Mouse (Mus musculus) heart, adult 8-10 months (tissue): ENCODE results near the gene Pithd1. TPM values are rescaled to one million over a fixed set of nuclear protein-coding genes. Genes with fewer than 3 reads are reported as not detected.
"Not testable (repeated sequence)": the region's sequence is repeated elsewhere in the genome, so short reads cannot be mapped to it uniquely, and the experiment has no call there.

Experiments
- DNase-seq: peaks from one replicate; pipeline ENCODE4 v3.0.0; 2022; ENCODE audit warnings: low spot score
- total RNA-seq, 4 experiments: library from RNA; stranded (reverse); gene quantifications; 2 replicates each; pipeline ENCODE4 v1.2.4; 2022

Pithd1 gene
- total RNA-seq, 4 experiments from 2014 or later: 20.8 to 23.4 (median 21.6) TPM

DNA sequence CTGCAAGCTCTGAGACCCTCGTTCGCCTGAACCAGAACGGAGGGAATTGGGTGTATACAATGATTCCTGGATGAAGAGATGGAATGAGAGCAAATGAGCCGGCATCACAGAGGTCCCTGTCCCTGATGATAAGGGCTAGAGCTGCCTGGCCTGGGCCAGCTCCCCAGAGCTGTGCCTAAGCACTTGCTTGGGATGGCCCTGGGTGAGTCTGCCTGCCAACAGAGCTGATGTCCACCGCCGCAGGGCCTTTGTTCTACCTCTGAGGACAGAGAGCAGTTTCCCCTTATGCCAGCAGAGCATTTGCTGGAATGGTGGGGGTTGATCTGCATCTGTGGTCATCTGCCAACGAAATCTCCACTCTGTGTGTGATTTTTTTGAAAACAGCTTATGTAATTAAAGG is 24.9 kb downstream of the Pithd1 start:
- DNase-seq: no peak

DNA sequence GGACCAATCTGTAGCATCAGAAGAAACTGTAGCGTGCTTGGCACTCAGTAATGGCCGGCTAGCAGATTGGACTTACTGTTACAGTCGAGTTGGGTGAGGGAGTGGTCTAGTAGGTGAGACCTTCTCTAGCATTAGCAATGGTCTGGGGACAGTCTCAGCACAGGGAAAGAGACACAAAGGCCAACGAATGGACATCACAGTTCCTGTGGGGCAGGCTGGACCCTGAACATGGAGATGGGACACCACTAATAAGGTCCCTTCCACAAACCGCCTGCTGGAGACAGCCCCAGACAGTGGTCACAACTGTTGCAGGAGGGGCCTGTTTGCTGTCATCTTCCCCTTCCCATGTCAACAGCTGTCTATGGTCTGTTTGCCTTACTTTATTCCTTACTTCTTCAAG is 25.4 kb downstream of the Pithd1 start:
- no peak for DNase-seq

DNA sequence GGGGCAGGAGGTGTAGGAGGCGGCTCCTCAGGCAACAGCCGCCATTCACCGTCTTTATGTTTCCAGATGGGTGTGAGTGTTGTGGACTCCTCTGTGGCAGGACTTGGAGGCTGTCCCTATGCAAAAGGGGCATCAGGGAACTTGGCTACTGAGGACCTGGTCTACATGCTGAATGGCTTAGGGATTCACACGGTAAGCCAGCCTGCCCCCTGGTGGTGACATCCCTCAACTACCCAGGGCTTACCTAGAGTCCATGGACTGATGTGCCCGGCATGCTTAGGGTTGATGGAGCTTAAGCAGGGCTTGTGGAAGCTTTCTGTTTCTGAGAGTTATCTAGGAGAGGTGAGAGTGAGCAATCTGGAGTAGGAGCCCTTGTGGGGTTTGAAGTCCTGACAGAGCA is 26.3 kb downstream of the Pithd1 start:
- DNase-seq: peak; percentile 77

DNA sequence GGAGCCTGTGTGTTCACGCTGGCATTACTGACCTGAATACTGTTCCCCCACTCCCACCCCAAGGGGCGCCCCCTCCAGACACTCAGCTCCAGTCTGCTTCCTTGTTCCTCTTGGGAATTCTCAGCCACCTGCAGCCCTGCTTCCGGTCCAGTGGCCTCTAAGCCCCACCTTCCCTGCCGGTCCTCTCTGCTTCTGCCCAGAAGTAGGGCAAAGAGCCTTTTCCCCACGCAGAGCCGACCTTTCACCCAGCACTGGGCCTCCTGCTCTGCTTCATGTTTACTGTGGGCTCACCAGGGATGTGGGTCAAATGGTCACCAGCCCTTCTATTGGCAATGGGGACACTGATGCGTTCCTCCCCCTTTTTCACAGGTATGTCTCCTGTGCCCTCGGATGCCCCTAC is 28.7 kb downstream of the Pithd1 start:
- DNase-seq: no peak

DNA sequence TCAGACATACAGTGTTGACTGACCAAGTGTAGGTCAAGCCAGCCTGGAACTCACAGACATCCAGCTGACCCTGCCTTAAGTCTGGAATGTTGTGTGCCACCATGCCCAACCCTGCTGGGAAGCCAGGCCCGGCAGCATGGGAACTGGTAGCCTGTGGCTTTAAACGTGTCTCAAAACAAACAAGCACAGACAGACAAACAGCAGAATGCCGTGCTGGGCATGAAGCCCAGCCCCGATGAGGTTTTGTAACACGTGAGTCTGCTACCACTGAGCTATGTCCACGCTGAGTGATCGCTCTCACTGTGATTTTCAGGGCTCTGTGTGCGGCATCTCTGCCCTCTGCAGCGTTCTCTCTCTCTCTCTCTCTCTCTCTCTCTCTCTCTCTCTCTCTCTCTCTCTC is 31.2 kb downstream of the Pithd1 start:
- no peak for DNase-seq

DNA sequence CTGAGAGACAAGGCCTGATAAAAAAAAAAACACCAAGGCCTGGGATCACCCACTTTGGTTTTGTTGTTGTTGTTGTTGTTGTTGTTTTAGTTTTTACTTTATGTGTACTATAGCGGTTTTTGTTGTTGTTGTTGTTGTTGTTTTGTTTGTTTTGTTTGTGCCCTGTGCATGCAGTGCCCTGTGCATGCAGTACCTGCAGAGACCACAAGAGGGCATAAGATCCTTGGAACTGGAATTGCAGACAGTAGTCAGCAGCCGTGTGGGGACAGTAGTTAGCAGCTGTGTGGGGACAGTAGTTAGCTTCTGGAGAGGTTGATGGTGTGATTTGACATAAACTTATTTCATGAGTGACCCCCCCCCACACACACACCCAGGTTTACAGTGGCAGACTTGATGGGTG is 32.8 kb downstream of the Pithd1 start:
- DNase-seq: peak; percentile 71

DNA sequence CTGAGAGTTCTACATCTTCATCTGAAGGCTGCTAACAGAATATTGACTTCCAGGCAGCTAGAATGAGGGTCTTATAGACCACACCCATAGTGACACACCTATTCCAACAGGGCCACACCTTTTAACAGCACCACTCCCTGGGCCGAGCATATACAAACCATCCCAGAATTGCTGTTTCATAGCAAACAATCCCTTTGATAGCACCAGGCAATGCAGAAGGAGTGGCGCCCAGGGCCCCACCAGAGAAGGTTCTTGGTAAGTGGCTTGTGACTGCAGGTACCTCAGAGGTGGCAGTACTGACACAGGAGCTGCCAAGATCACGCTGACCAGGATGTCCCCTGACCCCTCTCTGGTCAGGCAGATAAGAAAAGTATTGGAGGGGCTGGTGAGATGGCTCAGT is 33.9 kb downstream of the Pithd1 start:
- DNase-seq: no peak

DNA sequence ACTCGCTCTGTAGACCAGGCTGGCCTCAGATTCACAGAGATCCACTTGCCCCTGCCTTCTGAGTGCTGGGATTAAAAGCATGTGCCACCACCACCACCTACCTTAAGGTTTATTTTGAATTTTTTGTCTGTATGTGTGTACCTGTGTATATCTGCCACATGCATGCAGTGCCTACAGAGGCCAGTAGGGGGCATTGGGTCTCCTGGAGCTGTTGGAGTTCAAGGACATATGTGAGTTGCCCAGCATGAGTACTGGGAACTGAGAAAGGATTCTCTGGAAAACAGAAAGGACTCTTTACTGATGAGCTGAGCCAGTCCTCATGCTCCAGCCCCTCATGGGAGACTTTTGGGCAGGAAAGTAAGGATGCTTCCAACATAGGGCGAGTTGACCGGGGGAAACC is 35.6 kb downstream of the Pithd1 start:
- DNase-seq: no peak

DNA sequence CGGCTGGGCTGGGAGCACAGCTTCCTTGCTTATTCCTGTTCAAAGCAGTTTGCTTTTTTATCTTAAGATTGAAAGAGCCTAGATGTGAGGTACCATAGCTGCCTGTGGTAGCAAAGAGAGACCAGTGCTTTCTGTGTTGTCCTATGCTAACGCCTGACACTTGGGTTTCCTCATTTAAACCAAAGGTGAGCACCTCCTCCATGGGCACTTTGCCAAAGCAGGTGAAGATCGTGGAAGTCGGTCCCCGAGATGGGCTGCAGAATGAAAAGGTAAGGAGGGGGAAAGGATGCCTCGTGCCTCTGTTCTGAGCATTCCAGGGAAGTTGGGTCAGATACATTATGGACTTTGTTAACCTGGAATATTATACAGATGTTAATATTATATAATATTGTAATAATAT is 36.7 kb downstream of the Pithd1 start:
- no peak for DNase-seq

DNA sequence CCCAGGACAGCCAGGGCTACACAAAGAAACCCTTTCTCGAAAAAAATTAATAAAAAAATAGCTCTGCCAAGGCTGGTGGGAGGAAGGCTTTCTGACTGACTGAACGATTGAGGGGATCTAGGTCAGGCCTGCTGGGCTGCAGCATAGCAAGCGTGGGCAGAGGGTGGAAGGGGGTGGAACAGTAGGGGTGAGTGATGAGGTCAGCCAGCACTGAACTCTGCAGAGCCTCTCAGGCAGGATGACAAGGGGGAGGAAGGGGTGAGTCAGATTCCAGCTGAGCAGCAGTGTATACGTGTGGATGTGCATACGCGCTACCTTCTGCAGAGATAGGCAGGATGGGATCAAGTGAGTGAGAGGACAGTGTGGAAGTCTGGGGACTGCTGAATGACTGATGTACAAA is 37.2 kb downstream of the Pithd1 start:
- DNase-seq: no peak

DNA sequence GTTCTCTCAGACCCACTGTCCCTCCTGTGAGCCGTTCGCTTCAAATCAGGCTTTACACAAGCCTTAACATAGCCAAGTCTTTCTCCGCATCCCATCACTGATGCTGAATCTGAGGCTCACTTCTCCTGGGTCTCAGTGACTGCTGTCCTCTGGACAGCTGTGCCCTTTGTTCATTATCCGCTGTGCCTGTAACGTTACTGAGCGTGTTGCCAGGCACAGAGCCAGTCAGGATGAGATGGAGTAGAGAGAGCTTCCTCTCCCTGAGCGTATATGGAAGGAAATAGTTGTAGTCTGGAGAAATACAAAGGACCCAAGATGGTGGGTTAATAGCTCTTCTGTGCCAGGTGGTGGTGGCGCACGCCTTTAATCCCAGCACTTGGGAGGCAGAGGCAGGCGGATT is 37.6 kb downstream of the Pithd1 start:
- DNase-seq: peak; percentile 49

DNA sequence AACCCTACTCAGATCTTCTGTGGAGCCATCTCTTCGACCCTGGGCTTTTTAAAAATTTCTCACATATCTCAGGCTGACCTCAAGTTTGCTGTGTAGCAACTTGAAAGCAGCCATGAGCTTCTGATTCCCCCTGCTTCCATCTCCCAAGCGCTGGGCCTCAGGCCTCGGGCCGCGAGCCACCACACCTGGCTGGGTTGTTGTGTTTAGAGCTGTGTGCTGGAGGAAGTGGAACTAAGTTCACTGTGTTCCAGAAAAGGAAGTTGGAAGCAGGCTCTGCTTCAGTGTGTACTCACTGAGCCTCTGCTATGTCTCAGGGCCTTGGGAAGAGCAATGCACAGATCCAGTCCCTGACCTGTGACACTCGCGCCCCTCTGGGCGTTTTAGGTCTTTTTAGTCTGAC is 38.9 kb downstream of the Pithd1 start:
- DNase-seq: peak; percentile 51

DNA sequence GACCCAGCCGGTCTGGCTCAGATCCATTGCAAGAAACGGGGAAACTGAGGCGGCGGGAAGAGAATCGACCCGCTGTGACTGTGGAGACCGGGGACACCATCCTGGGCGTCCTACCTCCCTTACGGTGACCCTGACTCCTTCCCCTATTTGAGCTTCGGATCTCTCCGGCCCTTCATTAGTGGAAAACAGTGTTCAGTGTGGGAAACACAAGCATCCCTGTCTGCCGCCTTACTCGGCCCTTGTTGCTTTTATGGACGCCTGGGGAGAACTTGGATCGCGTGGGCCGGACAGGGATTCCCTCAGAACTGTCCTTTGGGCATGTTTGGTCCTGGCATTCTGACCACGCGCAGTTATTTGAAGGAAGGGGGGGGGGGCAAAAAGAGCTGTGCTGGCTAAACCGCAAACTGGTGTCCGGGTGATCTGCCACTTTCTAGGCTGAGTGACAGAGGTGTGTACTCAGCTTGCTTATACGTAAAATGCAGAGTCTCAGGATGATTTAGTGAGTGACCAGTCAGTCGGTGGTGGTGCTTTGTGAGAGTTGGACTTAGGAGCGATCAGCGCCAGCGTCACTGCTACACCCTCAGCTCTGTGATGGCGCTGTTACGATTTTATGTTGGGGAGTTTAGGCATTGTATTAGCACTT is 40.3 kb downstream of the Pithd1 start:
- DNase-seq: no peak

DNA sequence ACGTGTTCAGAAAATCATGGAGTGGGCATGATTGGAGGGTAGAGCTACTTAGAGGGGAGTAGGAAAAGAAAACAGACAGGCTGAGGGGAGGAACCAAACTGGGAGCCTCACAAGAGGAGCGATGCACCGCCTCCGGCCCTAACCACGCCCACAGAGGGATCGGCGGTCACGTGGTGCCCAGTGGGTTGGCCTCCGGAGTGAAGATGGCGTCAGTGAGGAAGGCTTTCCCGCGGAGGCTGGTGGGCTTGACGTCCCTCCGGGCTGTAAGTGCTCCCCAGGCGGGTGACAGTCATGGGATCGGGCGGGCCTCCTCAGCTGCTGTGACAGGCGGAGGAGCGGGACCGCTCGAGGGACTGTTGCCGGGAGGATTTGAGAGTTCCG is 40.8 kb downstream of the Pithd1 start, which contains the start of gene Hmgcl:
Hmgcl (plus strand) TSS at position 171 of the 381 bp plus-strand sequence.
- peak; percentile 97 for DNase-seq

DNA sequence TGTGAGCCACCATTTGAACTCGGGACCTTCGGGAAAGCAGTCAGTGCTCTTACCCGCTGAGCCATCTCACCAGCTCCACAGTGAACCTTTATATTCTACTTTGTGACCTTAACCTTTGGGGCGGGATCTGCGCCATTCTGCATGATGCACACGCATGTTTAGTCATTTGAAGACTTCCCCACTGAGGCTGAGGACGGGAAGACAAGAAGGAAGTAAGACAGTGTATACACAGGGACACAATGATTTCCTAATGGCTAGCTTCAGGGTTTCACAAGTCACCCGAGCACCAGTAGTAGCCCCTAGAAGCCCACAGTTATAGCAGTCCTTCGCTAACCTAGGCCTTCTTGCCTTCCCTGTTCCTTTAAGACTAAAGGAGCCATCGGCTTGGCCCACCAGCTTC is 41.4 kb downstream of the Pithd1 start:
- no peak for DNase-seq

DNA sequence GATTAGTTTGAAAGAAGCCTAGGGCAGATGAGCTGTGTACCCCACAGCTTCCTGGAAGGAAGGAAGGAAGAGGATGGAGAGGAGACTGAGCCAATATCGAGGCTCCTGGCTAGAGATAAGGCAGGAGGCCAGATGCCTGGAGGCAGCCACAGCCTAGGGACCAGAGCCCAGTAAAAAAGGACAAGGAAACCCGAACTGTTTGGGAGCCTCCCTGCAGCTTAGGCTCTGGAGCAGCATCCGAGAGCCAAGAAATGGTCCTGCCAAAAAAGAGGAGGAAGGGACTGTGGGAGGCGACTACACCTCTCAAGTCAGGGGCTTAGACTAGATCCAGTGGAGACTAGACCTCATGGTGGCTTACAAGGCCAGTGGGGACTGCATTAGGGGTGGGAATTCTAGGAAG is 43.7 kb downstream of the Pithd1 start:
- DNase-seq: peak; percentile 40

DNA sequence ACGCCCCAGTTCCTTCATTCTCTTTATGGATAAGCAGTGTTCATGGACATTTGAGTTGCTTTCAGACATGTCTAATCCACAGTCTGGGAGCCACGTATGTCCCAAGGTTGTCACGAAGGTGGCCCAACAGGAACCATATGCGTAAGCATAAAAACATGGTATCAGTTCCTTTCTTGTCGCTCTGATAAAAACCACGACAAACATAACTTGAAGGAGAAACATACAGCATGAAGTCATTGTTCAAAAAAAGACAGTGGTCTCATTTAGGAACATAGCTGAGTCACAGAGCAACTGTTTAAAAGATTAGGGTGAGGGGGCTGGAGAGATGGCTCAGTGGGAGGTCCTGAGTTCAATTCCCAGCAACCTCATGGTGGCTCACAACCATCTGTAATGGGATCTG is 44.9 kb downstream of the Pithd1 start:
- DNase-seq: no peak

DNA sequence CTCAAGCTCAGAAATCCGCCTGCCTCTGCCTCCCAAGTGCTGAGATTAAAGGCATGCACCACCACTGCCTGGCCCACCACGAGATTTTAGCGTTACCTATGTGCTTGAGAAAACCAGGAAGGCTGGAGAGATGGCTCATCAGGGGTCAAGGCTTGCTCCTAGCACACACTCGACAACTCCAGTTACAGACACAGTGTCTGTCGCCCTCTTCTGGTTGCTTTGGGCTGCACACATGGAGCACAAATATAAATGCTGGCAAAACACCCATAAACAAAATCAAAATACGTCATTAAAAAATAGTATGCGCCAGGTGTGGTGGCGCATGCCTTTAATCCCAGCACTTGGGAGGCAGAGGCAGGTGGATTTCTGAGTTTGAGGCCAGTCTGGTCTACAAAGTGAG is 46.0 kb downstream of the Pithd1 start:
- not testable (repeated sequence) for DNase-seq

DNA sequence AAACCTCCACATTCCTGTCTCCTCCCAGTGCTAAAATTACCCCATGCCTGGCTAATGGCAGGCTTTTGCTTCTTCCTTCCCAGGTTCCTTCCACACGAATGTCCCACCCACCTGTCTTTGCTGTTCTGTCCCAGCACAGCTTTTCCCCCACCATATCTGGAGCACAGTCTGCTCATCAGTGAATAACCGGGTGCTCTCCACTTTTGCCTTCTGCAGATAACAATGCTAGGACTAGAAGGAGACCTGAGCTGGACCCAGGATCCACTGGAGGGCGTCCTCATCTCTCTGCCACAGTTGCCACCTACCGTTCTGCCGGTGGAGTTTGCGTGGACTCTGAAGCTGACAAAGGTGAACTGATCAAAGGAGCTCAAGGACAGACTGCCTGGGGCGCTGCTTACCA is 48.2 kb downstream of the Pithd1 start:
- no peak for DNase-seq

DNA sequence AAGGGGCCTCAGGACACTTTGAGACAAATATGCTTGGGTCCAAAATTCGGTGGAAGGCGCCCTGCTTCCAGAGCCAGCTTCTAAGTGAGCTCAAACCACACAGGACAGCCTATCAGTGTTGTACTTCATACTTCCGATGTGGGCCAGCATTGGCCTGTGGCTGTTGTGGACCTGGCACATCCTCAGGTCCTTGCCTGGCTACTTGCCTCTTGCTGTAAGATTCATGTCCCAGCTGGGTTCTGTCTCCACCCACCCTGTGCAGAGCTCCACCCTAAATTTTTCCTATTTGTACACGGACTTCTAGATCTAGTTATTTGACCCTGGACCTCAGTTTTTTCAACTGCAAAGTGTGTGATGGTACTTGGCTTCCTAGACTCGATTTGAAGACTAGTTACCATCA is 51.6 kb downstream of the Pithd1 start:
- no peak for DNase-seq

DNA sequence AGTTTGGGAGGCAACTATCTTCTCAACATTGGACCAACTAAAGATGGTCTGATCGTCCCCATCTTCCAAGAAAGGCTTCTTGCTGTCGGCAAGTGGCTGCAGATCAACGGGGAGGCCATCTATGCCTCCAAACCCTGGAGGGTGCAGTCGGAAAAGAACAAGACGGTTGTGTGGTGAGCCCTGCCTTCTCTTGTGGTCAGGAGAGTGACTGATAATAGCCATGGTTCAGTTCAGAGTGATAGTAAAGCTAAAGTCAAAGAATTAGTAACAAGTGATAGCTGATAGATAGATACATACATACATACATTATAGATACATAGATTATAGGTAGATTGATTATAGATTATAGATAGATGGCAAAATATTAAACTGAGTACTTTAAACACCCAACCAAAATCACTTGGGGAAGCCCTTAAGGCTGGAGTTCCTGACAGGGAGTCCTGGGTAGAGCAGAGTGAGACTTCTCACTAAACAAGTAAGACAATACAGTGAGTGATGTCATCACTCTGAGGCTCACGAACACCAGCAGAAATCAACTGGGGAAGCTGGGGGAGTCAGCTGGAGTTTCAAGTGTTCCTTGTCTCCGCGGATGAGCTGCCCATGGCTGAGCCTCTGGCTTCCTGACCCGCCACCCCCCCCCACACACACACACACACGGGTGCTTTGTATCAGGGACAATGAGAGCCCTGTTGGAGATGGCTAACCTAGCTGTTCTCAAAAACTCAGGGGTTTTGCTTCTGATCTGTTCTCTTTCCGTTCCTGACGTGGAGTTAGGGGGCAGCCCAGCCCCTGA is 52.2 kb downstream of the Pithd1 start:
- DNase-seq: no peak

DNA sequence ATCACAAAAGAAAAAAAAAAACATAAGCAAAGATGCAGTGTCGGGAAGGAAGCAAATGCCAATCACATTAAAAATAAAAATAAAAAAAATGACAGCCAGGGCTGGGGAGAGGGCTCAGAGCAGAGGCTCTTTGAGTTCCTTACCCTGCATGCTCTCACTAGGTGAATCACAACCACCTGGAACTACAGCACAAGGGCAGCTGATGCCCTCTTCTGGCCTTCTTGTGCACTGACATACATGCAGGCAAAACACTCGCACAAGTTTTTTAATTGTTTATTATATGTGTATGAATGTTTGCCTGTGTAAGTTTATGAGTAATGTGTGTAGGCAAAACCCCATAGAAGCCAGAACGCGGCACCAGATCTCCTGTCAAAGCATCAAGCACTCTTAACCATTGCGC is 55.2 kb downstream of the Pithd1 start:
- DNase-seq: no peak

DNA sequence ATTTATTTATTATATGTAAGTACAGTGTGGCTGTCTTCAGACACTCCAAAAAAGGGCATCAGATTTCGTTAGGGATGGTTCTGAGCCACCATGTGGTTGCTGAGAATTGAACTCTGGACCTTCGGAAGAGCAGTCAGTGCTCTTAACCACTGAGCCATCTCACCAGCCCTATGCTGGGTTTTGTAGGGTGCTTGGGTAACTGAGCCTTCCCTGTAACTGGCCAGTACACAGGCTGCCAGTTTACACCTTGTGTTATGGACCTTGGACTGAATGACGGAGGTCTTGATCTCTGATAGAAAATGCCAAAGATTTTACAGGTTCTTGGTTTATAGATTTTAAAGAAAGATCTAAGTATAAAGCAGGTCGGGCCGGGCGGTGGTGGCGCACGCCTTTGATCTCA is 56.8 kb downstream of the Pithd1 start:
- no peak for DNase-seq

DNA sequence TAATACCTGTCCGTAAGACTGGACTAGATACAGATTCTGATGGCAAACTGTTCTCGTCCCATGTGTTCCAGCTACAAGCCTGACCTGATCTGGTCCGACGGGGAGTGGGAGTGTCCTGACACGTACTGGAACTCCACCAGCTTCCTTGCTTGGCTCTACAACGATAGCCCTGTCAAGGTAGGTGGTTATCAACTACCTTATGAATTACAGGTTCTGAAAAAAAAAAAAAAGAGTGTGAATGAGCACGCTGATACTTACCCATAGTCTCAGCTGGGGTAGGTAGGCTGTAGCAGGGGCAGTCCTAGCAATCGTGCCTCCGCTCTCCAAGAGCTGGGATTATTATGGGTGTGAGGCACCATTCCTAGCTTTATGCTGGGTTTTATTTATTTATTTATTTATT is 57.2 kb downstream of the Pithd1 start:
- DNase-seq: no peak
